Mouse (Mus musculus): ENCODE results near the gene Camk1d.

GRCm38 (mm10) chr2:5643226-5643625, 71.1 kb downstream of the Camk1d start:
- TF ChIP-seq CTCF (IDR thresholded peaks at IDR 0.05; ENCODE audit: insufficient read depth, low read depth, low read length) = no peak
- TF ChIP-seq POLR2A (IDR thresholded peaks at IDR 0.05; ENCODE audit: insufficient read depth, low read depth, low read length) = no peak
